Mouse (Mus musculus): ENCODE measurements around the gene Prdm13. TPM values are rescaled to one million over a fixed set of nuclear protein-coding genes. Genes with fewer than 3 reads are reported as not detected.

The Prdm13 gene
- not detected for total RNA-seq (2021)
- long read RNA-seq, experiment 1, result 0 reads
- long read RNA-seq, experiment 2, result 0 reads

- DNase-seq (ENCODE audit: low spot score in 2 of 2), result no peak
Measured at GRCm38 (mm10) chr4:21685595-21686091, at the start of gene Prdm13. Gene Prdm13 (minus strand): TSS chr4:21685963.

- peak; percentile 92 to 94 for DNase-seq (ENCODE audit: low spot score in 2 of 2)
Measured at GRCm38 (mm10) chr4:21727615-21728165, 41.9 kb upstream of the Prdm13 start, which contains the start of gene Ccnc. Gene Ccnc (plus strand): TSS chr4:21727701.

GRCm38 (mm10) chr4:21726912-21727614 is 41.3 kb upstream of the Prdm13 start:
- DNase-seq (ENCODE audit: low spot score in 2 of 2), result peak; percentile 20 to 26

- DNase-seq (ENCODE audit: low spot score in 2 of 2), result no peak
Measured at GRCm38 (mm10) chr4:21722752-21723334, 37.1 kb upstream of the Prdm13 start.

GRCm38 (mm10) chr4:21712147-21712546 is 26.4 kb upstream of the Prdm13 start:
- DNase-seq (ENCODE audit: low spot score in 2 of 2), result peak in 1 of 2 experiments; percentile 7

- DNase-seq (ENCODE audit: low spot score in 2 of 2), result no peak
Measured at GRCm38 (mm10) chr4:21705046-21705445, 19.3 kb upstream of the Prdm13 start.

GRCm38 (mm10) chr4:21695638-21696254 is 10.0 kb upstream of the Prdm13 start:
- DNase-seq (ENCODE audit: low spot score in 2 of 2), result peak; percentile 49 to 63

GRCm38 (mm10) chr4:21690221-21690620 is 4.5 kb upstream of the Prdm13 start:
- DNase-seq (ENCODE audit: low spot score in 2 of 2), result no peak

GRCm38 (mm10) chr4:21689492-21689941 is 3.8 kb upstream of the Prdm13 start:
- no peak for DNase-seq (ENCODE audit: low spot score in 2 of 2)

- DNase-seq (ENCODE audit: low spot score in 2 of 2), result no peak
Measured at GRCm38 (mm10) chr4:21688703-21689200, 3.0 kb upstream of the Prdm13 start.

GRCm38 (mm10) chr4:21687783-21688702 is 2.3 kb upstream of the Prdm13 start:
- no peak for DNase-seq (ENCODE audit: low spot score in 2 of 2)

- DNase-seq (ENCODE audit: low spot score in 2 of 2), result no peak
Measured at GRCm38 (mm10) chr4:21686934-21687333, 1.2 kb upstream of the Prdm13 start.

GRCm38 (mm10) chr4:21686416-21686815 is 653 bp upstream of the Prdm13 start:
- DNase-seq (ENCODE audit: low spot score in 2 of 2), result no peak

GRCm38 (mm10) chr4:21684341-21684970 is 1.3 kb downstream of the Prdm13 start:
- DNase-seq (ENCODE audit: low spot score in 2 of 2), result no peak

- DNase-seq (ENCODE audit: low spot score in 2 of 2), result no peak
Measured at GRCm38 (mm10) chr4:21682421-21683150, 3.2 kb downstream of the Prdm13 start.

GRCm38 (mm10) chr4:21680971-21681370 is 4.8 kb downstream of the Prdm13 start:
- DNase-seq (ENCODE audit: low spot score in 2 of 2), result no peak

GRCm38 (mm10) chr4:21679624-21680480 is 5.9 kb downstream of the Prdm13 start:
- DNase-seq (ENCODE audit: low spot score in 2 of 2), result no peak

- no peak for DNase-seq (ENCODE audit: low spot score in 2 of 2)
Measured at GRCm38 (mm10) chr4:21678975-21679623, 6.7 kb downstream of the Prdm13 start.

Measured in left cerebral cortex, adult 18-20 months (tissue).